8 mouse cellular contexts compared by ENCODE assay signal in the genomic region with DNA sequence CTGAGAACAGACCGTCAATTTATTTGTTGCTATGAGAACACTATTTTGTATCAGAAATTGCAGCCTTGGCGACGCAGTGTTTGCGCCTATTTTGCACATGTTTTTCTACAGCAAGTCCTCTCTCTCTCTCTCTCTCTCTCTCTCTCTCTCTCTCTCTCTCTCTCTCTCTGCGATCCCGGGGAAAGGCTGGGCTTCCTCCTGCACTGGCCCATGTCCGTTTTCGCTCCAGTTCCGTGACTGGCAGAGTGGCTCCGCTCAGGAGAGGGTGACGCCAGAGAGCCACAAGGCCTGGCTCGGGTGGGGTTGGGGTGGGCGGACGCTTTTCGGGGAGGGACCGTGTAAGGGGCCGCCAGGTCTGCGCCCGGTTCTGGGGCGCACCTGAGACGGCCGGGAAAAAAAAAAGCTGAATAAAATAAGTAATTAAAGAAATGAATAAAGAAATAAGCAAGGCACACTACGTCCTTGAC. TPM values are rescaled to one million over a fixed set of nuclear protein-coding genes. Genes with fewer than 3 reads are reported as not detected.
DNase-seq lines count a peak whose midpoint lies in the region; ATAC-seq and TF ChIP-seq lines count a peak whose summit lies in the region.

No protein-coding gene starts in this region.

- peaks cover 24% of the 10 kb centered on the region for H3K4me1 ChIP-seq in G1E (ENCODE audit: insufficient read depth, low read depth, low read length)
- no peaks in the 10 kb centered on the region for H3K4me1 ChIP-seq in forebrain, postnatal 0 days (ENCODE audit: insufficient read depth)
- H3K4me1 ChIP-seq in lung, embryonic 16.5 days (replicated peaks; ENCODE audit: control insufficient read depth, insufficient read depth, low read length): no peaks in the 10 kb centered on the region

- peak overlapping the region; percentile 100 for H3K27ac ChIP-seq in forebrain, postnatal 0 days (ENCODE audit: low read depth, low read length)
- peak overlapping the region; percentile 100 for H3K27ac ChIP-seq in lung, embryonic 16.5 days (ENCODE audit: low read length)

- H3K36me3 ChIP-seq in G1E (replicated peaks): no peaks in the 10 kb centered on the region
- no peaks in the 10 kb centered on the region for H3K36me3 ChIP-seq in forebrain, postnatal 0 days (ENCODE audit: insufficient read depth)
- H3K36me3 ChIP-seq in lung, embryonic 16.5 days (ENCODE audit: control insufficient read depth, insufficient read depth, low read length): no peaks in the 10 kb centered on the region

- H3K9me3 ChIP-seq in G1E (replicated peaks): no peaks in the 10 kb centered on the region
- no peaks in the 10 kb centered on the region for H3K9me3 ChIP-seq in forebrain, postnatal 0 days (ENCODE audit: low read length)
- no peaks in the 10 kb centered on the region for H3K9me3 ChIP-seq in lung, embryonic 16.5 days (ENCODE audit: control insufficient read depth, low read length)

- TF ChIP-seq CTCF in G1E (IDR thresholded peaks at IDR 0.05; ENCODE audit: low read depth, low read length): no peak
- TF ChIP-seq CTCF in forebrain, postnatal 0 days (IDR thresholded peaks at IDR 0.05; ENCODE audit: low read depth): no peak

- ATAC-seq in G1E (ENCODE audit: extremely low read depth, insufficient number of reproducible peaks, low FRiP score, poor library complexity, severe bottlenecking): peak; percentile 70
- peak; percentile 75 for ATAC-seq in forebrain, postnatal 0 days
- ATAC-seq in hematopoietic stem cell, adult 5-6 weeks (replicated peaks in 1 of 2; ENCODE audit: insufficient read depth in 1 of 2, low FRiP score in 2 of 2, low TSS enrichment in 1 of 2, low read depth in 1 of 2, poor library complexity in 2 of 2, severe bottlenecking in 2 of 2): peak; percentile 75 to 80
- ATAC-seq in lung, embryonic 16.5 days (ENCODE audit: low read depth): peak; percentile 88

- no peaks in the 10 kb centered on the region for H3K27me3 ChIP-seq in G1E (ENCODE audit: insufficient read depth, low read length)
- no peaks in the 10 kb centered on the region for H3K27me3 ChIP-seq in forebrain, postnatal 0 days (ENCODE audit: insufficient read depth, low read length)
- no peaks in the 10 kb centered on the region for H3K27me3 ChIP-seq in lung, embryonic 16.5 days (ENCODE audit: control insufficient read depth, insufficient read depth, low read depth, low read length)

- peak overlapping the region; percentile 65 for H3K4me2 ChIP-seq in forebrain, postnatal 0 days (ENCODE audit: low read depth)
- peak overlapping the region; percentile 65 for H3K4me2 ChIP-seq in lung, embryonic 16.5 days (ENCODE audit: low read depth, low read length)

- peak overlapping the region; percentile 100 for H3K9ac ChIP-seq in forebrain, postnatal 0 days
- H3K9ac ChIP-seq in lung, embryonic 16.5 days (ENCODE audit: low read length): peak overlapping the region; percentile 82

- WGBS in forebrain, postnatal 0 days: under 1% methylated on average over 23 of the region's 23 CpGs
- under 1% methylated on average over 23 of the region's 23 CpGs for WGBS in lung, embryonic 16.5 days

- peak; percentile 83 for DNase-seq in G1E (ENCODE audit: low spot score)
- DNase-seq in cerebellum, adult 18-20 months: peak; percentile 84 to 92
- peak; percentile 86 for DNase-seq in forebrain, postnatal 0 days
- DNase-seq in layer of hippocampus, adult 9-10 months (ENCODE audit: low spot score): peak; percentile 40
- peak; percentile 52 for DNase-seq in ovary, postnatal 10 days (ENCODE audit: low spot score)
- peak; percentile 59 to 63 for DNase-seq in thymus, postnatal 10 days (ENCODE audit: low spot score in 2 of 2)

- peak overlapping the region; percentile 87 for H3K4me3 ChIP-seq in G1E (ENCODE audit: low read depth, low read length)
- H3K4me3 ChIP-seq in forebrain, postnatal 0 days (ENCODE audit: low read depth, low read length): peak overlapping the region; percentile 75
- H3K4me3 ChIP-seq in lung, embryonic 16.5 days (ENCODE audit: low read length): peak overlapping the region; percentile 70

RNA-seq across cellular contexts. Expression of a gene that starts 0.4 kb away (rescaled TPM):
- total RNA-seq in G1E (2014; fragmentation: Nextera tagmentation) (3.4 and 4.1 TPM in 2 replicates), G1E (2017) (4.8 and 6.0 TPM in 2 replicates)
- 0.13 and 0.17 TPM in 2 replicates for polyA plus RNA-seq in G1E (2012)
- total RNA-seq in forebrain, postnatal 0 days (2014; rRNA removed): 4.3 and 7.0 TPM in 2 replicates
- 4.5 and 8.6 TPM in 2 replicates for polyA plus RNA-seq in forebrain, postnatal 0 days (2015; fragmentation: Nextera tagmentation; extraction: Ambion mirVana)
- 5.2 and 5.8 TPM in 2 replicates for total RNA-seq in hematopoietic stem cell, adult 5-6 weeks (2017)
- 6.0 and 6.5 TPM in 2 replicates for polyA plus RNA-seq in lung, embryonic 16.5 days (2015; fragmentation: Nextera tagmentation; extraction: Ambion mirVana)

Comparison
In these comparisons a context has a peak if more than half of its experiments do, and no peak if none do; other contexts are left out.
1. Peak in every context shown above with its lines: DNase-seq, ATAC-seq, H3K4me3 ChIP-seq and H3K27ac ChIP-seq.